Mouse (Mus musculus): ENCODE data around the gene Bivm. TPM values are rescaled to one million over a fixed set of nuclear protein-coding genes. Genes with fewer than 3 reads are reported as not detected.
A peak's percentile ranks its signal among the peaks of the same experiment; 100 is the strongest.

The Bivm gene
- total and polyA plus RNA-seq, 2 experiments = 5.1 to 7.8 TPM

DNA sequence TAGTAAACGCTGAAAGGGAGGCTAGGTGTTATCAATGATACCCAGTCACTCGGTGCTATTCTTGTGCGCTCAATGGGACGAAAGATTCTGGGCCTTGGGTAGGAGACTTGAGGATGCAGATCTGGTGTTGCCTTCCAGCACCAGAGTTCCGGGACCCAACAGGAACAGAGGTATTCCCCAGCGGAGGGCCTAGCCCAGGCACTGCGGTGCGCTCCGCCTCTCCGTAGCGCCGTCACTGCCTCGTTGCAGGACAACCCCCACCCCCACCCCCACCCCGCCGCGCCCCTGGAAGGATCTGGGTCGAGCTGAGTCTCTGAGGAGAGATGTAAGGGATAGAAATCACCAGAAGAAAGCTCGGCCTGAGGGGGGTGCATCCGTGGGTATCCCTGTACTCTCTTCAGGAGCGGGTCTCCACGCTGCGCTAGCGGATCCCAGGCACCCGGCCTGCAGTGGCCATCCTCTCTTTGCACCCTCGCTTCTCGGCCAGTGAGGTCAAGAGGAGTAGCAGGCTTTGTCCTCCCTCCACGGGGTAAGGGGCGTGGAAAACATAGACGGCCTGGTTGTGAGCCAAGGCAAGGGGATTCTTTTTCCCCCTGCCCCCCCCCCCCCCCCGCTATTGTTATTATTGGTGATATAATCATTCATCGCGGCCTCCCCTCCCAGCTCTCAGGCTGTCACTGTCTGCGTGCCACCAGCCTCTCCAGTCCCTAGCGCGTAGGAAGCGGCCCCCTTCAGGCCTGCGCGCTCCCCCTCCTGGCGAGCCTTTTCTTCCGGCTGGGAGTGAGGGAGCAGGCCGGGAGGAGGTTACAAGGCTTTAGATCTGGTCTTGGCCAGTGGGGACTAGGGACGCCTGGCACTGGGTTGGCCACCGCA, 680 bp downstream of the Bivm start:
- Histone ChIP-seq H3K4me3 (ENCODE audit: insufficient read depth, low read depth, low read length) (peak overlapping the region; percentile 98), H3K36me3 (ENCODE audit: control insufficient read depth, insufficient read depth, low read length) (peaks cover 4% of the 10 kb centered on the region; the same call in 1 of the 2 replicates), H3K9ac (ENCODE audit: low read depth, low read length) (peak overlapping the region; percentile 82), H3K4me1 (ENCODE audit: control insufficient read depth, insufficient read depth, low read length) (peaks cover 6% of the 10 kb centered on the region; the same call in 1 of the 2 replicates), H3K79me2 (ENCODE audit: control insufficient read depth, insufficient read depth, low read length) (peaks cover 5% of the 10 kb centered on the region), H3K27ac (replicated peaks; ENCODE audit: insufficient read depth, low read depth, low read length) (peak overlapping the region; percentile 73), H3K27me3 (ENCODE audit: control insufficient read depth, insufficient read depth, low read length) (no peaks in the 10 kb centered on the region)
- under 1% methylated on average over 43 of the region's 43 CpGs for WGBS
- 0 out of 2 replicates have a peak, but pooled peaks have one; percentile 33 for TF ChIP-seq POLR2A (IDR thresholded peaks at IDR 0.05; ENCODE audit: extremely low read depth, insufficient read depth, low read length)
- TF ChIP-seq CTCF (IDR thresholded peaks at IDR 0.05; ENCODE audit: low read depth, low read length) = peak; percentile 56
- peak; percentile 73 for DNase-seq (ENCODE audit: extremely low read depth, low read depth, low spot score)

DNA sequence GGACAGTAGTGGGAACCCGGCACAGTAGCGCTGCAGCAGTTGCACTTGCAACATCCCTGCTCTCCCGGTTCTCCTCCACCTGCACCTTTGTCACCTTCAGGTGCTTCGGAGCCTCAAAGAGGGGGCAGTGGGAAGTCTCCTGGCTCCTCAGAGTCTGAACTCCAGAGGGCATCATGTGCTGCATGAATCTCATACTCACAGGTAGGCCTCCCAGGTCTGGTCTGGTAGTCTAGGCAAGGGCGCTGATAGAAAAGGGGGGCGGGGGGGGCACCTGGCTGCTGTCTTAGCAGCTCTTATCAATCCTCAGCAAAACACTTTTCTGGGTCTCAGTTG, 1.3 kb downstream of the Bivm start:
- peaks cover 8% of the 10 kb centered on the region for H3K79me2 ChIP-seq (ENCODE audit: control insufficient read depth, insufficient read depth, low read length)
- 11% methylated on average over 6 of the region's 6 CpGs for WGBS
- no peak for TF ChIP-seq CTCF (IDR thresholded peaks at IDR 0.05; ENCODE audit: low read depth, low read length)
- TF ChIP-seq POLR2A (IDR thresholded peaks at IDR 0.05; ENCODE audit: extremely low read depth, insufficient read depth, low read length) = no peak
- H3K27me3 ChIP-seq (ENCODE audit: control insufficient read depth, insufficient read depth, low read length) = no peaks in the 10 kb centered on the region
- no peaks in the 10 kb centered on the region; the same call in 1 of the 2 replicates for H3K36me3 ChIP-seq (ENCODE audit: control insufficient read depth, insufficient read depth, low read length)
- H3K4me1 ChIP-seq (ENCODE audit: control insufficient read depth, insufficient read depth, low read length) = peaks cover 6% of the 10 kb centered on the region
- H3K9ac ChIP-seq (ENCODE audit: low read depth, low read length) = peak overlapping the region; percentile 82
- H3K4me3 ChIP-seq (ENCODE audit: insufficient read depth, low read depth, low read length) = peak overlapping the region; percentile 98
- DNase-seq (ENCODE audit: extremely low read depth, low read depth, low spot score) = peak; percentile 57
- peak overlapping the region; percentile 73 for H3K27ac ChIP-seq (replicated peaks; ENCODE audit: insufficient read depth, low read depth, low read length)

DNA sequence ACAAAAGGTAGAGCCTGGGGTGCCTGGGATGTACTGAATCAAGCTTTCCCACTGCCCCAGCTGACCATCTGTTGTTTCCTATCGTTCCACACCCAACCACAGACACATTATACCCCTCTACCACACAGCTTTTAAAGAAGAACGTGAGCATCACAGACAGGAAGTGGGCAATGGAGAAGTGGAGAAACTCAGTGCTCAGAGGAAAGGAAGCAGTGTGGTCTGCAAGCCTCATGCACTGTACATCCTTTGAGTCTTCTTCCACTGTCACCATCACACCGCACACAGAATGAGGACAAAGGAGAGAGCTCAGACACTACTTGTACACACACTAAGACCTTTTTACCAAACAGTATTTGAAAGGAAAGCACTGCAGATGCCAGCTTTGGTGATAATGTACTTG, 3.5 kb downstream of the Bivm start:
- no peaks in the 10 kb centered on the region for H3K27me3 ChIP-seq (ENCODE audit: control insufficient read depth, insufficient read depth, low read length)
- H3K27ac ChIP-seq (replicated peaks; ENCODE audit: insufficient read depth, low read depth, low read length) = no peak overlapping the region
- H3K36me3 ChIP-seq (ENCODE audit: control insufficient read depth, insufficient read depth, low read length) = peaks cover 6% of the 10 kb centered on the region; the same call in 1 of the 2 replicates
- peaks cover 6% of the 10 kb centered on the region for H3K4me1 ChIP-seq (ENCODE audit: control insufficient read depth, insufficient read depth, low read length)
- H3K79me2 ChIP-seq (ENCODE audit: control insufficient read depth, insufficient read depth, low read length) = peaks cover 8% of the 10 kb centered on the region
- no peak overlapping the region for H3K9ac ChIP-seq (ENCODE audit: low read depth, low read length)
- H3K4me3 ChIP-seq (ENCODE audit: insufficient read depth, low read depth, low read length) = no peak overlapping the region
- 84% methylated on average over 3 of the region's 3 CpGs for WGBS
- DNase-seq (ENCODE audit: extremely low read depth, low read depth, low spot score) = no peak
- no peak for TF ChIP-seq CTCF (IDR thresholded peaks at IDR 0.05; ENCODE audit: low read depth, low read length)
- TF ChIP-seq POLR2A (IDR thresholded peaks at IDR 0.05; ENCODE audit: extremely low read depth, insufficient read depth, low read length) = no peak

DNA sequence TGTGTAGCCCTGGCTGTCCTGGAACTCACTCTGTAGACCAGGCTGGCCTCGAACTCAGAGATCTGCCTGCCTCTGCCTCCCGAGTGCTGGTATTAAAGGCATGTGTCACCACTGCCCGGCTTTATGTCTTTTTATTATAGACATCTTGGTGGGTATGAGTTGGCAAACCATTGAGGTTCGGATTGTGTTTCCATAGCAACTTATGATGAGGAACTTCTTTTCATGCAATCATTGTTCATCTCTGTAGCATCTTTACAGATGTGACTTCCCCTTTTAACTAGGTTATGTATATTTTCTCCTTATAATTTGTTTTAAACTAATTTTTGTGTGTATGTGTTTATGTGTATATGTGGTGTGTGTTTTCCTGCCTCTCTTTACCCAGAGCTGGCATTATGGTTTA, 6.8 kb downstream of the Bivm start:
- Histone ChIP-seq H3K4me1 (ENCODE audit: control insufficient read depth, insufficient read depth, low read length) (peaks cover 11% of the 10 kb centered on the region), H3K79me2 (ENCODE audit: control insufficient read depth, insufficient read depth, low read length) (peaks cover 8% of the 10 kb centered on the region), H3K27me3 (ENCODE audit: control insufficient read depth, insufficient read depth, low read length) (no peaks in the 10 kb centered on the region), H3K27ac (replicated peaks; ENCODE audit: insufficient read depth, low read depth, low read length) (no peak overlapping the region), H3K4me3 (ENCODE audit: insufficient read depth, low read depth, low read length) (no peak overlapping the region), H3K9ac (ENCODE audit: low read depth, low read length) (no peak overlapping the region), H3K36me3 (ENCODE audit: control insufficient read depth, insufficient read depth, low read length) (peaks cover 20% of the 10 kb centered on the region)
- WGBS = 95% methylated on average over 4 of the region's 4 CpGs
- no peak for DNase-seq (ENCODE audit: extremely low read depth, low read depth, low spot score)
- no peak for TF ChIP-seq CTCF (IDR thresholded peaks at IDR 0.05; ENCODE audit: low read depth, low read length)
- no peak for TF ChIP-seq POLR2A (IDR thresholded peaks at IDR 0.05; ENCODE audit: extremely low read depth, insufficient read depth, low read length)

DNA sequence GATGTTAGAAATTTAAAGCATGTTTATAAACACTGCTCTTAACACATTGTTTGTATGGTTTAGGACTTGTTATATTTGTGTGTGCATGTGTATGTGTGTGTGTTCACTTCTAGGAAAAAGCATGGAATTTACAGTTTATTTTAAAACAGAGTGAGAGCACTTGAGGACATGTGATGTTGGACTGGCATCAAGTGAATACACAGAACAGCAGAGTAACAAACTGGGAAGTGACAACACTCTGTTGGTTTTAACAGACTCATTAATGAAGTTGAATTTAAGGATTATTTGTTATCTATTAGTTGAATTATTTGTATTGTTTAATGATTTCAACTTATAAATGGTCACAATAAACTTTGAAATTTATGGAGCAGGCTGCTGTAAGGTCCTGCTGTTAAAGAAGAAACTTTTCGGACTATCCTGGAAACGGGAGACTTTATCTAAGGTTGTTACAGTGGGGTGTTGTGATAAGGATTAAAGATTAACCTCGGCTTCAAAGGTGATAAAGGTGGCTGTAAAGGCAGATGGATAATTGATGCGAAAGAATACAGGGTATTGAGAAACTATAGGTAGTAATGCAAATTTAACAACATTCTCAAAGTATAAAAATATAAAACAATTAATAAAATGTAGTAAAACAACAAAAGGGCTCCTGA, 11.3 kb downstream of the Bivm start:
- Histone ChIP-seq H3K27ac (replicated peaks; ENCODE audit: insufficient read depth, low read depth, low read length) (no peak overlapping the region), H3K4me1 (ENCODE audit: control insufficient read depth, insufficient read depth, low read length) (peaks cover 5% of the 10 kb centered on the region; the same call in 1 of the 2 replicates), H3K79me2 (ENCODE audit: control insufficient read depth, insufficient read depth, low read length) (no peaks in the 10 kb centered on the region), H3K36me3 (ENCODE audit: control insufficient read depth, insufficient read depth, low read length) (peaks cover 28% of the 10 kb centered on the region), H3K27me3 (ENCODE audit: control insufficient read depth, insufficient read depth, low read length) (no peaks in the 10 kb centered on the region), H3K9ac (ENCODE audit: low read depth, low read length) (no peak overlapping the region), H3K4me3 (ENCODE audit: insufficient read depth, low read depth, low read length) (no peak overlapping the region)
- DNase-seq (ENCODE audit: extremely low read depth, low read depth, low spot score) = peak; percentile 70
- TF ChIP-seq POLR2A (IDR thresholded peaks at IDR 0.05; ENCODE audit: extremely low read depth, insufficient read depth, low read length) = no peak
- TF ChIP-seq CTCF (IDR thresholded peaks at IDR 0.05; ENCODE audit: low read depth, low read length) = no peak
- WGBS = 23% methylated on average over 4 of the region's 4 CpGs

Data from liver, adult 2 months (tissue).